Mouse (Mus musculus) embryonic facial prominence, embryonic 12.5 days (tissue): ENCODE results near the gene Fxyd7. TPM values are rescaled to one million over a fixed set of nuclear protein-coding genes. Genes with fewer than 3 reads are reported as not detected.

Experiments
- ATAC-seq: fragments of 200-750 bp; cut with Nextera tagmentation; 2 replicates; pipeline ENCODE4 v1.8.0; 2017; ENCODE audit not compliant: insufficient number of reproducible peaks, insufficient read depth, low FRiP score, low TSS enrichment
- H3K27ac ChIP-seq: fragments of 300-500 bp; sonication (generic); 2 replicates; pipeline ENCODE4 v1.5.1; 2016; ENCODE audit warnings: mild to moderate bottlenecking
- H3K27me3 ChIP-seq: fragments of 300-500 bp; sonication (generic); 2 replicates; pipeline ENCODE4 v1.6.1; 2016; ENCODE audit warnings: mild to moderate bottlenecking, moderate library complexity
- H3K36me3 ChIP-seq: fragments of 300-500 bp; sonication (generic); 2 replicates; pipeline ENCODE4 v1.6.1; 2016; ENCODE audit warnings: mild to moderate bottlenecking
- H3K4me1 ChIP-seq: fragments of 300-500 bp; sonication (generic); 2 replicates; pipeline ENCODE4 v1.6.1; 2016
- H3K4me2 ChIP-seq: fragments of 300-500 bp; sonication (generic); replicated peaks from 2 replicates; pipeline ENCODE4 v1.6.1; 2016; ENCODE audit warnings: mild to moderate bottlenecking, moderate library complexity
- H3K4me3 ChIP-seq: fragments of 300-500 bp; sonication (generic); 2 replicates; pipeline ENCODE4 v1.5.1; 2016; ENCODE audit warnings: mild to moderate bottlenecking
- H3K9ac ChIP-seq: fragments of 300-500 bp; sonication (generic); 2 replicates; pipeline ENCODE4 v1.6.1; 2016; ENCODE audit warnings: mild to moderate bottlenecking, moderate library complexity
- H3K9me3 ChIP-seq: fragments of 300-500 bp; sonication (generic); 2 replicates; pipeline ENCODE4 v1.6.1; 2016; ENCODE audit warnings: mild to moderate bottlenecking, moderate library complexity
- WGBS: fragments of 180-500 bp; shearing (Covaris S2); methylation state at CpG from one replicate; pipeline ENCODE4 v1.1.7; 2016; 5-methylcytosine and 5-hydroxymethylcytosine counted together
- polyA plus RNA-seq: library from polyadenylated mRNA; unstranded; fragments of >200 nt; fragmentation: Nextera tagmentation; extraction: Ambion mirVana; gene quantifications from 2 replicates; pipeline ENCODE4 v1.2.1, GENCODE M21; 2016

Fxyd7 gene
- polyA plus RNA-seq, 1 experiment from 2014 or later = 26.0 TPM

DNA sequence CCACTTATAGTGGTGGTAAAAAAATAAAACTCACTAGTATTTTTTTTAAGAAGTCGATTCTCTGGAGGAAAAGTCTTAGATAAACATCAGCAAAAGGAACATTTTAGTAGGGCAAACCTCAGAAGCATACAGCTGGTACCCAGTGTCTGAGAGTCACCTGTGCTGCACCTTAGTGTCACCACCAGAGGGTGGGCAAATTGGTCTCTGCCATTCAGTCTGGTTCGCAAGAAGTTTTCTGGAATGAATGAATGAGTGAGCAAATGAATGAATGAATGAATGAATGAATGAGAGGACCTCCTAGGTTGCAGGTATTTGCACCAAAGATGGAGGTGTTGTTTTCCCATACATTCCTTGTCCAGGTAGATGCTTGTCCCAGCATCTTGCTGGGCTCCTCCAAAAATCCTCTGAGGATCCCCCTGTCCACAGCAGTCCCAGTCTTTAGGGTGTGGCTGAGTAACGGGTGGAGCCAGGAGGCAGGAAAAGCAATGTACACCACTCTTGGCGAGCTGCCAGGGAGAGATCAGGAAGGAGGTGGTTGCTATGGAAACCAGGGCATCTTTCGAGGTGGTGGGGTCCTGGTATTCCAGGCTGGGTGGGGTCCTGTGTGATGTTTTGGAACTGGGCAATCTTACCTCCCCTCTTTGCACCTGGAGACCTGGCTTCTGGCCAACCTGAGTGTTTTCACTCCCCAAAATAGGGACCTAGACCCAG is 2.0 kb downstream of the Fxyd7 start:
- peaks cover 50% of the 10 kb centered on the region for H3K4me1 ChIP-seq
- H3K27ac ChIP-seq = no peak overlapping the region
- WGBS = 18% methylated on average over 5 of the region's 5 CpGs
- no peak for ATAC-seq
- H3K27me3 ChIP-seq = peaks cover 74% of the 10 kb centered on the region
- peak overlapping the region; percentile 56 for H3K4me2 ChIP-seq
- H3K9ac ChIP-seq = no peak overlapping the region
- no peaks in the 10 kb centered on the region for H3K36me3 ChIP-seq
- H3K9me3 ChIP-seq = no peaks in the 10 kb centered on the region
- peak overlapping the region; percentile 24; the same call in 1 of the 2 replicates for H3K4me3 ChIP-seq

DNA sequence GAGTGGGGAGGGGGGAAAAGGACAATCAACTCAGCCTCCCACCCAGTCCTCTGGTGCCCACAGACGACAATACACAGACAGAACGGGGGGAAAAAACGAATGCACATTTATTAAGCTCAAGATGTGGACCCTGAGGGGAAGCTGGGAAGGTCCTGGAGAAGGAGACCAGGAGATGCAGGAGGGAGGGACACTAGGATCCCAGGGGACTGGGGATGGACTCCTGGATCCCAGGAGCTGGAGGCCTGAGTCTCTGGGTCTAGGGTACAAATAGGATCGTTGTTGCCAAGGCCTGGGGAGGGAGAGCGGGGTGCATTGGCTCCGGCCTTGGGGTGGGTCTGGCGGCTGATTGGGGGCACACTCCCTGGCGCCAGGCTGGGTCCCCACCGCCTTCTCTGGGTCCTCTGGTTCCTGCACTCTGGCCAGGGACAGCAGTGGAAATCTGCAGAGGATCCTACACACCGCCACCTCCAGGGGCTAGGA is 8.8 kb downstream of the Fxyd7 start, which contains the start of gene Fxyd5:
Gene Fxyd5 (minus strand): TSS at position 51 of the 480 bp plus-strand sequence.
- H3K36me3 ChIP-seq = no peaks in the 10 kb centered on the region
- H3K4me2 ChIP-seq = peak within 1 kb of the TSS; percentile 51
- H3K4me3 ChIP-seq = peak within 1 kb of the TSS; percentile 21
- no peak for ATAC-seq
- H3K27me3 ChIP-seq = peaks cover 63% of the 10 kb centered on the region
- H3K9me3 ChIP-seq = no peaks in the 10 kb centered on the region
- peaks cover 19% of the 10 kb centered on the region for H3K4me1 ChIP-seq
- no peak within 1 kb of the TSS for H3K27ac ChIP-seq
- 0 out of 2 replicates have a peak within 1 kb of the TSS, but pooled peaks have one; percentile 19 for H3K9ac ChIP-seq
- WGBS = 27% methylated on average over 10 of the region's 10 CpGs

DNA sequence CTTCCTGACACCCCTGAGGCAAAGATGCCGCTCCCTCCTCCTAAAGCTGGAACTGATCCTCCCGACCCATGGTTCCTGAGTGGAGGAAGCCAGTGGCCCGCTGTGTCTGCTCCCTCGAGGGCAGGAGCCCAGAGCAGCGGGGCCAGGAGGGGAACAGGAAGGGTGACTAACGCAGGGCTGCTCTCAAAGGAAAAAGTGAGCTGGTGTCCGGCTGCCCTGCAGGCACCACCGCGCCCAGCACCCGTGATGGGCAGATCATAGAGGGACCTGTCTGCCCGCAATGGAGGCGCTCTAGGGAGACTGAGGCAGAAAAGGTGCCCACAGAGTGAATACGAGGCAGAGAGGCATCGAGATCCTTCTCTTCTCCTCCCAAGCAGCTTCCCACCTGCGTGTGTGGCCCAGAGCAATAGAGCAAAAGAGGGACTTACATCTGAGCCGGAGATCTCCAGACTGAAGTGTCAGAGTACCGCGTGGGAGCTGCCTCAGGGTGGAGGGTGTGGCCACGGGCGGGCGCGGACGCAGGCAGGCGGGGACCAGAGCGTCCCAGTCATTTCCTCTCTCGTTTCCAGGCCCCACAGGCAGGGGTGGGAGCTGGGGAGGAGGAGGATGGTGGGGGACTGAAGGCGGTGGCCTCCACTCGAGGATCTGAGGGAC is 9.5 kb downstream of the Fxyd7 start:
- 3% methylated on average over 28 of the region's 28 CpGs for WGBS
- no peaks in the 10 kb centered on the region for H3K9me3 ChIP-seq
- no peak for ATAC-seq
- H3K27ac ChIP-seq = no peak overlapping the region
- no peaks in the 10 kb centered on the region for H3K36me3 ChIP-seq
- H3K27me3 ChIP-seq = peaks cover 62% of the 10 kb centered on the region
- 0 out of 2 replicates have a peak overlapping the region, but pooled peaks have one; percentile 19 for H3K9ac ChIP-seq
- H3K4me1 ChIP-seq = peaks cover 19% of the 10 kb centered on the region
- peak overlapping the region; percentile 21 for H3K4me3 ChIP-seq
- H3K4me2 ChIP-seq = peak overlapping the region; percentile 51

DNA sequence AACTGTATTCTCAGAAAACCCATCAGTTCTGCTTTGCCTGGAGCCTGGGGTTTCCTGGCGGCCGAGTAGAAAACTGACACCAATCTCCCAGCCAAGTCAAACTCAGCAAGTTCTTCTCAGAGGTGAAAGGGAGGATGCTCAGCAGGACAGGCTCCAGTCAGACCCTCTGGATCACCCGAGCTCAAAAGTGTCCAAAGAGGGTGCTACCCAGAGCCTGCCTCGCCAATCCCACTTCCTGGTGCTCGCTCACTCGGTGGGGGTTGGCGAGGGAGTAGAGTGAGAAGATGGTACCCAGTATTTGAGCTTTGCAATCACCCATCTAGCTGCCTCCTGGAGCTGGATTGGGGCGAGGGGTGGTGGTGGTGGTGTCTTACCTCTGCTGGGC is 10.3 kb downstream of the Fxyd7 start:
- no peaks in the 10 kb centered on the region for H3K36me3 ChIP-seq
- peak overlapping the region; percentile 51; the same call in 1 of the 2 replicates for H3K4me2 ChIP-seq
- no peak overlapping the region for H3K9ac ChIP-seq
- H3K4me3 ChIP-seq = no peak overlapping the region
- peaks cover 57% of the 10 kb centered on the region for H3K27me3 ChIP-seq
- ATAC-seq = no peak
- WGBS = 28% methylated on average over 8 of the region's 8 CpGs
- peaks cover 19% of the 10 kb centered on the region for H3K4me1 ChIP-seq
- H3K27ac ChIP-seq = no peak overlapping the region
- no peaks in the 10 kb centered on the region for H3K9me3 ChIP-seq

DNA sequence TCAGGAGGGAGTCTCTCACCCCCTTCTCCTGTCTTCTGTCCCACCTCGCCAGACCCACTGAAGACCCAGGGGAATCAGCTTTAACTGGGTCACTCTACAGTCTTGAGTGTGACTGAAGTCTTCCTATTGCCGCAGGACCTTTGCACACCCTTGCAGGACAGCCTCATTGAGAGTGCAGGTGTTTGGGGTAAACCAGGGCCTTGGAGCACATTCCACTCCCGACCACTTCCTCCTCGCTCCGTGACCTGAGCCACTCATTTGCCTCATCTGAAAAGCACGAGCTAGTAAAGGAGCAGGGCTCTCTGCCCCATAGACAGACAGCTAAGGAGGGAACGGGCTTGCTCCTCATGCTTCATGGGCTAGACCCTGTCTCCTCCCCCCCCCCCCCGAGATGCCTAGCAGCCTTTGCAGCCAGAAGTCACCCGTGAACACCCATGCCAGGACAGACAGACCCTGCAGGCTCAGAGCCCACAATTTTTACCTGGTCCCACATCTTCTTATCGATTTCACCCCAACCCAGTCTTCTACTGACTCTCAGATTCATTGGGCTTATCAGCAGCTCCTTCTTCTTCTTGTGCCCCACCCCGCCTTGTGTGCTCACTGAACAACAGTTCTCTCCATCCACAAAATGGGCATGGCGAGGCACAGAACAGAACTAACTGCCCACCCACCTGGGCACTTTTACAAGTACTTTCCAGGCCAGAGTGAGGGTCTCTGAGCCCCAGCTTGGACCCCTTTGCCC is 10.8 kb downstream of the Fxyd7 start:
- Histone ChIP-seq H3K36me3 (no peaks in the 10 kb centered on the region), H3K27me3 (peaks cover 54% of the 10 kb centered on the region), H3K4me1 (peaks cover 19% of the 10 kb centered on the region), H3K9ac (no peak overlapping the region), H3K9me3 (no peaks in the 10 kb centered on the region), H3K4me3 (no peak overlapping the region), H3K27ac (no peak overlapping the region), H3K4me2 (no peak overlapping the region)
- WGBS = 75% methylated on average over 12 of the region's 12 CpGs
- no peak for ATAC-seq

DNA sequence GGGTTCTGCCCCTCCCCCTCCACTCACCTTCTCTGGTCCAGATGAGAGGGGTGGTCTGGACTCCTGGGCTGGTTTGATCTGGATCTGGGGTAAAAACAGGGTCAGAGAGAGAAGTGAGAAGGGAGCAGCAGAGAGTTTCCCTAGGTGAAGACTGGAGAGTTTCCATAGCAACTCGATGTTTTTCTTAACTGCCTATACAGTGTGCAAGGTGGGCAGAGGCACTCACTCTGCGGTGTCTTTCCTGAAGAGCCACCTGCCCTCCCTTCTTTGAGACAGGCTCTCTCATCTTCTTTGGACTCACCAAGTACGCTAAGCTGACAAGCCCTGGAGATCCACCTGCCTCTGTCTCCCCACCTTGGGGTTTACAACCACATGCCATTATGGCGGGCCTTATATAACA is 12.3 kb downstream of the Fxyd7 start:
- Histone ChIP-seq H3K27me3 (peaks cover 40% of the 10 kb centered on the region), H3K4me2 (no peak overlapping the region), H3K9me3 (no peaks in the 10 kb centered on the region), H3K4me3 (no peak overlapping the region), H3K27ac (no peak overlapping the region), H3K4me1 (peaks cover 19% of the 10 kb centered on the region), H3K9ac (no peak overlapping the region), H3K36me3 (no peaks in the 10 kb centered on the region)
- no peak for ATAC-seq
- WGBS = 87% methylated on average over 4 of the region's 4 CpGs

DNA sequence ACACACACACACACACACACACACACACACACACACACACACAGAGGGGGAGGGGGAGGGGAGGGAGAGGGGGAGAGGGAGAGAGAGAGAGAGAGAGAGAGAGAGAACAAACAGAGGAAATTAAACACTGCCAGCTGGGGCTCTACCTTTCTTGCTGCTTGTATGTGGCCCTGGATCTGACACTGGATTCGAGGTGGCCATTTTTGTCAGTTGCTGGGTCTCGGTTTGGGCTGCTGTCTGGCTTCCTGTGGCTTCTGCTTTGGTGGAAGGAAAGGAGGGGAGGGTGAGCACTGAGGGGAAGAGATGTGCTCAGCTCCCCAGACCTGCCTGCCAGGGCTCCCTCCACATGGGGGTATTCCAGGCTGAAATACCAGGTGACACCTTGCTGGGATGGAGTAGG is 13.6 kb downstream of the Fxyd7 start:
- 63% methylated on average over 2 of the region's 2 CpGs for WGBS
- Histone ChIP-seq H3K4me3 (no peak overlapping the region), H3K4me1 (peaks cover 16% of the 10 kb centered on the region), H3K9me3 (no peaks in the 10 kb centered on the region), H3K27ac (no peak overlapping the region), H3K27me3 (peaks cover 27% of the 10 kb centered on the region), H3K4me2 (no peak overlapping the region), H3K9ac (no peak overlapping the region), H3K36me3 (no peaks in the 10 kb centered on the region)
- ATAC-seq = no peak

DNA sequence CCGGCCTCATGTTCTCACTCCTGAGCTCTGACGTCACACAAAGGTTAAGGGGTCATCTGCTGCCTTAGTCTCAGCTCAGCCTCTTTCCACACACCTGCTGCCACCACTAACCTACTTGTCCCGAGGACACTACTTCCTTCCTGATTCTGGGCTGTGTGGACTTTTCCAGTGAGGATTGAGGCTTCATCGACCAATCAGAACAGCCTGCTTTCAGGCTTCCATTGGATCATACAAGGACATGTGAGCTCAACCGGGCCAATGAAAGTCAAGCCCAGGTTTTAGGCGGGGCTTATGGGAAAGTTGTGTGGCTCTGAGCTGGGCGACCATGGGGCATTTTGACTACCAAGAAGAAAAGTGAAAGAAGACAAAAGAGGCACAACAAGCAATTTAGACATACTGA is 14.3 kb downstream of the Fxyd7 start:
- 81% methylated on average over 7 of the region's 7 CpGs for WGBS
- ATAC-seq = no peak
- H3K4me3 ChIP-seq = no peak overlapping the region

DNA sequence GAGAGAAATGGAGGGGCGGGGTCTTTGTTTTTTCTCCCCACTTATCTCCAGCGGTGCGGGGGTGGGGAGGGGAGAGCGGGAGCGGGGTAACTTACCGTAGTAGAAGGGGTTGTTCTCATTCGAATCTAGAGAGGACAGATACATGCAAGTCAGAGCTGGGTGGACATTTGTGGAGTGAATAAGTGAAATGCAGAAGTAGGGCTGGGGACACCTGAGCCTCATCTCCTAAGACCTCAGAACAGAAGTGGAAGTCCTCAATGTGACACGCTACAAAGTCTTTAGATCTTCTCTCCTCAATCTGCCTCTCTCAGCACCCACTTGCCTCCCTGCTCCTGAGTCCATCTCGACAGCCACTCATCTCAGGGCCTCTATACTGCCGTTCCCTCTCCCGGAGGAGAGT is 16.0 kb downstream of the Fxyd7 start:
- 78% methylated on average over 11 of the region's 11 CpGs for WGBS

More for the DNA sequence above, 14.3 kb downstream of the Fxyd7 start:
- Histone ChIP-seq H3K27ac (no peak overlapping the region), H3K27me3 (peaks cover 19% of the 10 kb centered on the region), H3K9me3 (no peaks in the 10 kb centered on the region), H3K4me1 (peaks cover 8% of the 10 kb centered on the region), H3K4me2 (no peak overlapping the region), H3K36me3 (no peaks in the 10 kb centered on the region), H3K9ac (no peak overlapping the region)

GRCm38 (mm10) chr7:31034789-31035188 is 16.5 kb downstream of the Fxyd7 start:
- Histone ChIP-seq H3K4me1 (no peaks in the 10 kb centered on the region), H3K27me3 (no peaks in the 10 kb centered on the region), H3K27ac (no peak overlapping the region), H3K9me3 (no peaks in the 10 kb centered on the region), H3K4me3 (no peak overlapping the region), H3K9ac (no peak overlapping the region), H3K4me2 (no peak overlapping the region), H3K36me3 (no peaks in the 10 kb centered on the region)
- WGBS = 62% methylated on average over 11 of the region's 11 CpGs
- no peak for ATAC-seq

More for the DNA sequence above, 16.0 kb downstream of the Fxyd7 start:
- no peak overlapping the region for H3K9ac ChIP-seq
- no peaks in the 10 kb centered on the region for H3K4me1 ChIP-seq
- ATAC-seq = no peak
- no peak overlapping the region for H3K4me2 ChIP-seq
- H3K27me3 ChIP-seq = peaks cover 3% of the 10 kb centered on the region; the same call in 1 of the 2 replicates
- H3K9me3 ChIP-seq = no peaks in the 10 kb centered on the region
- H3K36me3 ChIP-seq = no peaks in the 10 kb centered on the region
- H3K4me3 ChIP-seq = no peak overlapping the region
- H3K27ac ChIP-seq = no peak overlapping the region

GRCm38 (mm10) chr7:31033409-31034165 is 17.7 kb downstream of the Fxyd7 start:
- H3K27me3 ChIP-seq = no peaks in the 10 kb centered on the region
- no peak for ATAC-seq
- WGBS = 71% methylated on average over 9 of the region's 9 CpGs

More at GRCm38 (mm10) chr7:31033409-31034165, 17.7 kb downstream of the Fxyd7 start:
- H3K4me2 ChIP-seq = no peak overlapping the region
- no peaks in the 10 kb centered on the region for H3K36me3 ChIP-seq
- no peaks in the 10 kb centered on the region for H3K9me3 ChIP-seq
- no peaks in the 10 kb centered on the region for H3K4me1 ChIP-seq
- H3K27ac ChIP-seq = no peak overlapping the region
- no peak overlapping the region for H3K4me3 ChIP-seq
- no peak overlapping the region for H3K9ac ChIP-seq
